Mouse (Mus musculus): Measurements from ENCODE around the gene Klra2. TPM values are rescaled to one million over a fixed set of nuclear protein-coding genes. Genes with fewer than 3 reads are reported as not detected.

Gene Klra2
- polyA plus RNA-seq, 1 experiment from 2014 or later, result 0.27 TPM

DNA sequence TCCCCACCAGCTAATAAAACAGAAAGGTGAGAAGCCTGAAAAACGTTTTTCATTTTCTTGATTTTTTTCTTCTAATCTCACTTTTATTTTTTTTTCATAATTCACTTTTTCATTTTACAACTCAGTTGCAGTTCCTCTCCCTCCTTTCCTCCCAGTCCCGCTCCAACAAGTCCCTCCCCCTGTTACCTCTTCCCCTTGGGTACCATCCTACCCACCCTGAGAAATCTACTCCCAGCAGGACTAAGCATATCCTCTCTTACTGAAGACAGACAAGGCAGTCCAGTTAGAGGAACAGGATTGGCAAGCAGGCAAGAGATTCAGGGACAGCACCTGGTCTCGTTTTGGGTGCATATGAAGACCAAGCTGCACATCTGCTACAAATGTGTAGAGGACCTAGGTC, 15.6 kb upstream of the Klra2 start:
- WGBS, result 62% methylated on average over 3 of the region's 3 CpGs
- H3K4me3 ChIP-seq (replicated peaks), result no peak overlapping the region
- no peak overlapping the region for H3K4me2 ChIP-seq
- H3K9ac ChIP-seq, result no peak overlapping the region
- H3K27ac ChIP-seq, result no peak overlapping the region
- ATAC-seq (replicated peaks; ENCODE audit: low FRiP score), result no peak
- no peaks in the 10 kb centered on the region for H3K4me1 ChIP-seq
- no peaks in the 10 kb centered on the region for H3K9me3 ChIP-seq (replicated peaks)
- H3K36me3 ChIP-seq, result no peaks in the 10 kb centered on the region
- no peaks in the 10 kb centered on the region for H3K27me3 ChIP-seq

DNA sequence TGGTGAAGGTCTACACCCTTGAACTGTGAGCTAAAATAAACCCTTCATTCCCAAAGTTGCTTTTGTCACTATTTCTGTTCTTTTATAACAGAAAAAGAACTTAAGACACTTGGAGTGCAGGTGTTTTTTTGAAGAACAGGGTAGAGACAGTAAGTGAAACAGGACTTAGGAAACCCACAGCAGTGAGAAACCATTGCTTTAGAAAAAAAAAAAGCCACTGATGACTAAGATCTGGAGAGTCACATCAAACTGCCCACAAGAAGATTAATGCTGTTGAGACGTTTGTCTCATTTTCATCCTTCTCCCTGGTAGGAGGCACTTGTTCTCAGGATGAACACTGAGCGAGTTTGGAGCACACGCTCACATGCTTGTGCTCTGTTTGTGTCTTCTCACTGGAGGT, 14.8 kb upstream of the Klra2 start:
- Histone ChIP-seq H3K4me3 (replicated peaks) (no peak overlapping the region), H3K4me2 (no peak overlapping the region), H3K36me3 (no peaks in the 10 kb centered on the region), H3K4me1 (no peaks in the 10 kb centered on the region), H3K27me3 (no peaks in the 10 kb centered on the region), H3K9ac (no peak overlapping the region), H3K27ac (no peak overlapping the region), H3K9me3 (replicated peaks) (no peaks in the 10 kb centered on the region)
- WGBS, result 80% methylated on average over 3 of the region's 3 CpGs
- ATAC-seq (replicated peaks; ENCODE audit: low FRiP score), result no peak

DNA sequence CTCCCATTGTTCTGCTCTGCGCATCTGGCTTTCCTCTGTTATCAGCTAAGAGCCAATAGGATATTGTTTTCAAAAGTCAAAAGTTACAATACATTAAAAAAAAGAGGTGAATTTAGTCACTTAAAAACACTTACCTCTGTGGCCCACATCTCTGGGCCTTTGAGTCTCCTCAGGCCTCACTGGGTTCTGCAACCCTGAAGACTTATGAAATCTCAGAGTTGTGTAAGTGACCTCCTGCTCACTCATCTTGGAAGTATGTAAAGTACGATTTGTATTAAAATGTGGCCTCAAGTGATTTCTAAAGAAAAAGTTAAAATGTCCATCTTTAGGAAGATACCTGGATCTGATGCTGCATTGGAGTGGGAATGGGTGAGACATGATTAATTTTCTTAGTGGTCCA, 2.1 kb downstream of the Klra2 start:
- Histone ChIP-seq H3K4me1 (no peaks in the 10 kb centered on the region), H3K9ac (no peak overlapping the region), H3K36me3 (no peaks in the 10 kb centered on the region), H3K4me2 (no peak overlapping the region), H3K27me3 (no peaks in the 10 kb centered on the region), H3K4me3 (replicated peaks) (no peak overlapping the region), H3K9me3 (replicated peaks) (no peaks in the 10 kb centered on the region), H3K27ac (no peak overlapping the region)
- WGBS, result 75% methylated on average over 2 of the region's 2 CpGs
- ATAC-seq (replicated peaks; ENCODE audit: low FRiP score), result no peak

Other genes starting within 250 kb of the Klra2 start
- gene Magohb, start 45.9 kb upstream of the Klra2 start, polyA plus RNA-seq (2015; fragmentation: Nextera tagmentation; extraction: Ambion mirVana), result 62.1 and 70.2 TPM in 2 replicates
- 3.7 and 3.9 TPM in 2 replicates for gene Styk1, start 106.2 kb upstream of the Klra2 start, polyA plus RNA-seq (2015; fragmentation: Nextera tagmentation; extraction: Ambion mirVana)
- gene Ybx3, start 141.1 kb upstream of the Klra2 start, polyA plus RNA-seq (2015; fragmentation: Nextera tagmentation; extraction: Ambion mirVana), result 50.3 and 62.9 TPM in 2 replicates
- not detected in 2 replicates for gene 5430401F13Rik, start 239.0 kb upstream of the Klra2 start, polyA plus RNA-seq (2015; fragmentation: Nextera tagmentation; extraction: Ambion mirVana)
- not detected in 2 replicates for gene Gm6619, start 239.0 kb upstream of the Klra2 start, polyA plus RNA-seq (2015; fragmentation: Nextera tagmentation; extraction: Ambion mirVana)

Measured in kidney, embryonic 15.5 days (tissue).